Mouse (Mus musculus) cerebellum, postnatal 4 days (tissue): ENCODE results near the gene Neurod2.

Experiments
- DNase-seq, 2 experiments: peaks; one replicate each; pipeline ENCODE4 v3.0.0; 2022; ENCODE audit warnings: low spot score in 2 of 2, mixed read lengths in 1 of 2

Gene Neurod2

DNA sequence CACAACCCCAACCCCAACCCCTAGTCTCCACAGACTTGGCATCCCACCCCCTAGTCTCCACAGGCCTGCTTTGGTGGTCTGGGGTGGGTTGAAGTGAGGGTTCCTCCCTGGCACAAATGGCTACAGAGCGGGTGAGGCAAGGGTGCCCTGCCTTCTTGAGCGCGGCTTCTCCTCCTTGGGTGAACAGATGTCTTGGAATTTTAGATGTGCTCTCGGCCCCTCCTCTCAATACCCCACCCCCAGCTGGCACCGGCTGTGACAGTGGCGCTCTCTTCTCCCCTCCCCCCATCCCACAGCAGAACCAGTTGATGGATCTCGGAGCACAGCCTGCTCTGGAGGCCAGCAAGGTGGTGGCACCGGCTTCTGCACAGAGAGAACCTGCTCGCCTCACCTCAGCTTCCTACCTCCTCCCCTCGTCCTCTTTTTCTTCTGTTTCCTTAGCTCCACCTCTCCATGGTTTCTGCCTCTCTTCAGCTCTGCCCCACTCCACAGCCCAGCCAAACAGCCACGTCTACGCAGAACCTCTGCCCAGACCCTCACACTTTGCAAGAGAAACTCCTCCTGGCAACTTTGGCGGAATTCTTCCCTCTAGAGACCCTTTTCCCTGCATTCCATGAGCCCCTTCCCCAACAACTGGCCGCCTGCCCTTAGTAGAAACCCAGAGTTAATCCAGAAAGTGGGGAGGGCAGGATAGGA, 10.9 kb downstream of the Neurod2 start:
- no peak for DNase-seq

DNA sequence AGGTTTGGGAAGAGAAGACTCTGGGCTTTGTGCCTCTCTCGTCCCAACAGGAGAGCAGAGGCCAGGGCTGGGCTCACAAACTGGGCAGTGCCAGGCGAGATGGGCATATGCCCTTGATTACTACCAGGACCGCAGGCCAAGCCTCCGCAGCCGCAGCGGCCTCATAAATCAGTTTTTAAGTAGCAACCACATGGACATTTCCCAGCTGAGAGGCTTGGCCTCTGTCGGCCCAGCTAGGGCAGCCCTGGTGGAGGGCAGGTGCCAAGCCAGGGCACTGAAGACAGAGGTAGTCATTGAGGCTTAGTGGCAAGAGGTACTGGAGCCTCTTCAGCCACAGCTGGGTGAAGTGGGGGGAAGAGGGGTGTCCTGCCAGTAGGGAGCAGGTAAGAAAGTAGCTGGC, 12.0 kb downstream of the Neurod2 start:
- DNase-seq = no peak

DNA sequence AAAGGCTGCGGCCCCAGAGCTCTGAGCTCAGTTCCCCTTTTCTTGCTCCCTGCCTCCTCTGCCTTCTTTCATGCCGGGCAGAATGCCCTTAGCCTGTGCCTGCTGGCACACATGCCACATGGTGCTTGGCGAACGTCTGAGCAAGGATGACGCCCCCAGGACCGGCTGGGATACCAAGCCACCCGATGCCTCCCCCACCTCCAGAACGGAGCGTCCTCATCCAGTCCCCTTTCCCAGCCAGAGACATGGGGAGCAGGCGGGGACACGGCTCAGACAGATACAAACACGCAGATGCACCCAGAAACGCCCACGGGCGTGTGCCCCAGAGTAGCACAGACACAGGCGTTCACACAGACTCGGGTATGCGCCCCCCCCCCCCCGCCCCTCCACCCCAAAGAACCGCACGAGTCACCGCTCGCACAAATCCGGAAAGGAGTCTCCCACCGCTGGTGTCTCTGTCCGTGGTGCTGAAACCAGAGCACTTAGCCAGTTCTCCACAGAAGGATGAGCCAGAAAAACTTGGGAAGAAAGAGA, 15.6 kb downstream of the Neurod2 start:
- DNase-seq = peak in 1 of 2 experiments; percentile 53

DNA sequence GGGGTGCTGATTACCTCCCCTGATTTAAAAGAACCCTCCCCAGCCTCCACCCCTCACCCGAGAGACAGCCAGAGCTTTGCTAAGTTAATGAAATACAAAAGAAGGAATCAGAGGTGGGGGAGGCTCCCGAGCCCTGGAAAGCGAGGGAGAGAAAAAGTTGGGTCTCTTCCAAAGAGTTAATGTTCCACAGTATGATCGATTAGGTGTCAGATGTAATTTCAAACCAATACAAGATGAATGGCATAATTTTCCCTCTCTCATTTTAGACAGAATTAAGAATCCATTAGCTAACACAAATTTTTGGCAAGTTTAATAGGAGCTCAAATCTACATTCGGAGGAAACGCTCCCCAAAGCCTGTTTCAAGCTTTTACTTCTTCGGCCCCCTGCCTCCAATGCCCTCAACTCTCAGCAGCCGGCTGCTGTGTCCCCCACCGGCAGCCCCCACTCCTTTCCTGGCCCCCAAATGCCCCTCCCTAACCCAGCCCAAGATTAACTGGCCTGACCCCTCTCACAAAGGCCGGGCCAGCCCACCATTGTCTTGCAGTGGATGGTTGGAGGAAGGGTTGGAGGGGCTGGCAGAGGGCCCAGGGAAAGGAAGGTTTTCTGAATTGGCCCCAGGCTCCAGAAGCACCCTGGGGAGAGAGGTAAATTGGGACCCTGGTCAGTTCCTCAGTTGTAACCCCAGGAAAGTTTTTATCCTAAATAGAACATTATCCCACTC, 30.8 kb downstream of the Neurod2 start:
- DNase-seq = no peak

DNA sequence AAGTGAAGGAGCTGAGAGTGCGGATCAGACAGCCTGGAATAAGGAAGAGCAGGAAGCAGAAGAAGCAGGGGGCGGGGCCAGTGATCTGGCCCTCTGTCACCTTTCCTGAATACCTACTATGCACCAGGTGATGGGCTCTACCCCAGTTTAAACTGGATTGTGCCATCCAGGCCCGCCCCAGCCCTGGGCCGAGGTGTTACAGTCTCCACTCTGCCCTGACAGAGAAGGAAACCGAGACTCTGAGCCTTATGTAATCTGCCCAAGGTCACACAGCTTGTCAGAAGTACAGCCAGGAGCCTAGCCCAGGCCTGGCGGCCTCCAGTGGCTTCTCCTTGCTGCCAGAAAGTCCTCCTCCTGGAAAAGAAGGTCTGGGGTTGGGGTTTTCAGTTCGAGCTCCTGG, 31.7 kb downstream of the Neurod2 start:
- no peak for DNase-seq

DNA sequence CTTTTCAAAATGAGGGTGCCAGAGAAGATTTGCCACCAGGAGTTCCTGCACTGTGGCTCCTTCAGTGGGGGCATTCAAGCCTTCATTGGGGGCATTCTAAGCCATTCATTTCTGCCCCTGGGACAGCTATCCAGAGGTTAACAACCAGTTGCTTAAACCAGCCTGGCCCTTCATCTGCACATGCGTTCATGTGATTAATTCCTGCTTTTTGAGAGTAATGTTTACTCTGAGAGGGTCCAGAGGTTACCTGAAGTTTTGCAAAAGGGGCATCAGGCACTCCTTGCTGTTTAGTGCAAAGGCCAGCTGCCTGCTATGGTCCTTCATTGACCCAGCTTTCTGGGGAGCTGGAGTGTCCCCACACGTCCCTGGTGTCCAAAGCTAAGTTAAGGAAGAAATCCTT, 32.5 kb downstream of the Neurod2 start:
- no peak for DNase-seq

DNA sequence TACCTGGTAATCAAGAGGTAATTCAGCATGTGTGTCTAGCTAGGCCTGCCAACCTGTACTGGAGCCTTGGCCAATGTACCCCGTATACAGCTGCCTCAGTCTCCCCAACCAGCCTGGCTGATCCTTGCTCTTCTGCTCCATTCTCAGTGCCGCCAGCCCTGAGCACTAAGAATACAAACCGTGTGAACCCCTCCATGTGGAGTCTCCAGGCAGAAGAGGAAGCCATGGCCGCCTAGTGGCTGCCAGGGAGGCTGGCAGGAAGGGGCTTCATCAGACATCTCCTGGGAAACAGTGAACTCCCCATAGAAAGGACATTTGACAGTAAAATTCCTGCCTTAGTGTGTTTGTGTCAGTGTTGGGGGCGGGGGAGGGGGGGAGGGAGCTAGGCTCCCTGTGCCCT, 33.2 kb downstream of the Neurod2 start:
- DNase-seq = no peak

DNA sequence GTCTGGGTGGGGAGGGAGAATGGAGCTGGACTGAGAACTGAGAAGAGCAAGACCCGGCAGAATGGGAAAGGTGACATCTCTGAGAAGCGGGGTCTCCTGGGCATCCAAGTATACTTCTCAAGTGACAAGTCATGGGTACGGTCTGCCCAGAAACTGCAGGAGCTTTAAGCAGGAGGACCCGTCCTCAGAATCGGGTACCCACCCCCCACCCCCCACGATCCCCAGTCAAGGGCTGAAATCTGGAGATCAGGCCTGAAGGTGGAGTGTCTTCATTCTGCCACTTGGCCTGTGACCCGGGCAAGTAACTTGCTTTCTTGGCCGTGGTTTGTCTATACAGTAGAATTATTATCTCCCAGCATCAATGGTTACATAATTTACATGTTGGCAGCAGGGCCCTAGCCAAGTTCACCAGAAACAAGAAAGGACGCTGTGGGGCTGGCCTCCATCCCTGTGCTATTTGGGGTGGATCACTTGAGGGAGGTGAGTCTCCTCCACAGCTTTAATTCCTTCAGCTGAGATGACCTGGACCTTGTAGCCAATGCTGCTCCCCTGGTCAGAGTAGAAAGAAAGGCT, 34.3 kb downstream of the Neurod2 start:
- no peak for DNase-seq

DNA sequence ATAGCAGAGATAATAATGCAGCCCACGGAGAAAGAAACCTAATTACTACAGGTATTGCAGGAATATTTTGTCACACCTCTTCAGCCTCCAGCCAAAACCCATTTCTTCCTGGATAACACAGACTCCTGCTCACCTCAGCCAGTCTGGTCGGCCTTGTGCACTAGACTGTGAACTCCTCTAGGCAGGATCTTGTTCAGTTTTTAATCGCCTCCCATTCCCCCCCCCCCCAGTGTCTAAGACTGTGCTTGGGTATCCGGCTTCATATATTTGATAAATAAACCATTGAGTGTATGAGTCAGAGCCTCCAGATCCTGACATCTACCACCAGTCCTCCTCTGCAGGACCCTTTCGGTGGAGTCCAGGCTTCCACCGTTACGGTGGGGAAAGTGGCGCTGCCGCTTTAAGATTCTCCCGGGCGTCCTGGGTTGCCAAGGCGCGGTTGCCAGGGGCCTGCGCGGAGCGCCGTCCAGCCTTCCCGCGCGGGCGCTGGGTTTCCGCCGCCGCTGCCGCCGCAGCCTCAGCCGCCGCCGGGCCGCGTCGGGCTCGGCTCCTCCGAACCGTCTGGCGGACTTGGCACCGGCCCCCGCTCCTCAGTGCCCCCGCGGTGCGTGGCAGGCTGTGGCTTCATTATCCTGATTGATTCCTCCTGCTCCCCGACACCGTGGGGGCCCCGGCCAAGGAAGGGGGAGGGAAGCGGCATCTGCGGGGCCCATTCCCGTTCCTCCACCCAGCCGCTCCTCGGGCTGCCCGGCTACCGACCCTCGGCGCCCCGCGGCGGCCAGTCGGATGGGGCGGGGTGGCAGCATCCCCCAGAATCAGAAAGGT, 35.0 kb downstream of the Neurod2 start:
- DNase-seq = peak; percentile 69 to 94

DNA sequence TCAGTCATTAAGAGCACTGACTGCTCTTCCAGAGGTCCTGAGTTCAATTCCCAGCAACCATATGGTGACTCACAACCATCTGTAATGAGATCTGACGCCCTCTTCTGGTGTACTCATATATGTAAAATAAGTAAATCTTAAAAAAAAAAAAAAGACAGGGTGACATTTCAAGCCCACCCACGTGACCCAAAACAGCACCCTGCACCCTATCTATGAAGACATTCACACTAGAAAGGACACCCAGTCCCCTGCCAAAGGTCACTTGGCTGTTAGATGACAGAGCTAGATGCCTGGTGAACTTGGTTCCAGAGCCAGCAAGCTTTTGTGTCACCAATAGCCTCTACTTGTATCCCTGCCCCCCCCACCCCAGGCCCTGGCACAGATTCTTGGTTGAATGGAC, 36.4 kb downstream of the Neurod2 start:
- DNase-seq = no peak

DNA sequence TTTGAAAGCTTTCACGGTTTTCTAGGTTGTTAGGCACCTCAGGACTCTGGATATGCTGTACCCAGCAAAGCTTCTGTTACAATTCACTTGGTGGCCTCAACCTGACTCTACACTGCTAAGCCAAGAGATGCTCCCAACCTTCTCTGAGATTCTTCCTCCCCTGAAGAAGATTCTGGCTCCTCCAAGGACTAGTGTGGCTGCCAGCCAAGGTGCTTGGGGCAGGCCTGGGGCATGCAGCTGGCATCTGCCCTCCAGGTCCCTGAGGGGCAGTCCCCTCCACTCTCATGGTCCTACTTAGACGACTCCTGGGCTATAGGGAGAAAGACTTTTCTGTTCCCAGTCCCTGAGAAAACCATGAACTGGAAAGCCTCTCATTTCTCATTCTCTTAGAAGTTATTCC, 38.5 kb downstream of the Neurod2 start:
- no peak for DNase-seq

DNA sequence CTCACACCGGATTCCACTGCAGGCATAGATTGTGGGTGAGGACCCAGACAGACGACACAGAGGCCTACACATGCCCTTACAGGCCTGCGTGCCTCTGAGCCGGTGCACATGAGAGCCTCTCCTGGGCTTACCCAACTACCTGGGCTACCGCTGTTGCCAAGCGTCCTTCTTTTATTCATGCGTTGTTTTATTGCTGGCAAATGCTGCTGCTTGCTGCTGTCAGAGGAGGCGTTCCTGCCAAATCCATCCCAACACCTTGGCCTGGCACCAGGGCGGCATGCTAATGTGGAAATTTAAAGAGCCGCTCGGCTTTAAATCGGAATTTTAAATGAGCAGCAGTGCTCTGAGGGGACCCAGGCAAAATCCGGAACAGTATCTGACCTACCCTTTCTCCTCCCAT, 39.6 kb downstream of the Neurod2 start:
- peak in 1 of 2 experiments; percentile 62 for DNase-seq

DNA sequence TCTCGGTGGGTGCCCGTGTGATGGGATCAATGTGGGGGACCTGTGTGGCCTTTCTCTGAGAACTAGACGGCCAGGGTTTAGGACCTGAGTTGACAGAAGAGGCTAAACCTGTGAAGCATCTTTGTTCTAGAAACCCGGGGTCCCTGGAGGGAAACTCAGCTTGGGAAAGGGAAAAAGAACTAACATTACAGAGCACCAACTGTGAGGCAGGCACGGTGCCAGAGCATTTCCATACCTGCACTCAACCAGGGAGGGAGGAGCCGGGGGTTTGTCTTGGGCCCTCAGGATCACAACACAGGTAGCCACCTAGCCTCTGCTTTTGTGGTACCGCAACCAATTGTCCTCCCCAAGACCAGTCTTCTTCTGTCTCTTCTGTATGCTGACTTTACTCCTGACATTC, 41.5 kb downstream of the Neurod2 start:
- DNase-seq = no peak

DNA sequence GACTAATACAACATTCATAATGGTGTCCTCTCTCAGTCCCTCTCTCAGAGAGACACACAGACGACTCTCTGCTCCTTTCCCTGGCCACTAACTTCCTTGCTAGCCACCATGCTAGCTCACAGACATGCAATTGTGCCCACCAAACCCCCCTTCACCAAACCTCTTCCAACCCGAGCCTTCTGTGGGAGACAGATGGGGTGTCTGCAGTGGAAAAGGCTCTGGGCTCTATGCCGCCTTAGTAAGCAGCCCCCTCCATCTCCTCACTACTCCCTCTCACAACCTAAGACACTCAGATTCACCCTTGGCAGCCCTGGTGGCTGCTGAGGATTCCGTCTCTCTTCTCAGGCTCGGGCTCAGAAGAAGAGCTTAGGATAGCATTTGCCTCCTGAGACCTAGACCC, 41.9 kb downstream of the Neurod2 start:
- DNase-seq = no peak

DNA sequence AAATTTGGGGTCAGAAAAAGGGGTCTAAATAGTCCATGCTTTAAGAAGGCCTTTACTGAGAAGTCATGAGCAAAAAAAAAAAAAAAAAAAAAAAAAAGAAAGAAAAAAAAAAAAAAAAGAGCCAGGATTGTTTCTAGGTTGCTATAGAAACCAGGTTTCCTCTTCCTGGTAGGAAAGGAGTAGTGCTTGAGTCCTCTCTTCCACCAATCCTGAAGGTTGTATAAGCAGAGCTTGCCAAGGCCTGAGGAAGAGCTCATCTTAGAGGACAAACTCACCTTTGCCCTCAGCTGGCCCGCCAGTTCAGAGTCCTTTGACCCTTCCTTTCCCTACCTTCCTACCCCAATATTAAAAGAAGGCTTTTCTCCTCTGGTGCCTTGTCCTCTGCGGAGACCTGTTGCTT, 44.1 kb downstream of the Neurod2 start:
- DNase-seq = no peak

DNA sequence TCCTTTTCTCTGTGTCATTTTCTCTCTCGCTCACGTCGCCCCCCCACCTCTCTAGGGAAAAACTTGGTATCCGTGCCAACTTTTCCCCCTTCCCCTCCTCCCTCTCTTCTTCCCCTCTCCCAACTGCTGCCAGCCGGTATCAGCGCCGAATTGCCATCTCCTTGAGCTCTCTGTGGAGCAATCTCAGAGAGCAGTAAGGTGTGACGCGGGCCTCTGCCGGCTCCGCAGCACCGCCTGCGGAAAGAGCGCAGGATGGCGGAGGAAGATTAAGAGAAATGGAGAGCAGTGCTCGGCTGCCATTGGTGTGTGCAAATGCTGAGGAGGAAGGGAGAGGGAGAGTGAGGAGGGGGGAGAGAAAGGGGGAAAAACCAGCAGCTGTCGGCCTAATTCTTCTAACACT, 45.2 kb downstream of the Neurod2 start:
- DNase-seq = peak in 1 of 2 experiments; percentile 61

DNA sequence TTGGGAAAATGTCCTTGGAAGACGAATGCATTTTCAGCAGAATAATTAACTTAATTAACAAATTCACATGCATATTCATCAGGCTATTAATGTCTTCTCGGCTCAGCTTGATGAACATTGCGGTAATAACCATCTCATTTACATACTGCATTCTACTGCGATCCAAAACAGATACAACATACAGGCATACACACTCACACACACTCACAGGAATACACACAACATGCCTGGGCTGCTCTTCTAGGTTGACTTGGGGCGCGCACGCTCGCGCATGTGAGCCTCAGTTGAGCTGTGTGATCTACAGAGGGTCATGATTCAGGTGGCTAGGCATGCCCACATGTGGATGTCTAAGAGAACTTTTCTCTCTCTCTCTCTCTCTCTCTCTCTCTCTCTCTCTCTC, 45.7 kb downstream of the Neurod2 start:
- DNase-seq = no peak
